Mouse (Mus musculus) erythroblast, embryonic 14.5 days (primary cell): ENCODE data around the gene Sh2b3.

Source experiments
- GATA1 ChIP-seq: IDR thresholded peaks from 2 replicates; pipeline ENCODE4 v1.6.1; 2012; ENCODE audit warnings: low read length, inconsistent platforms, mixed read lengths
- TAL1 ChIP-seq: IDR thresholded peaks from 3 replicates; pipeline ENCODE4 v1.6.1; 2012; ENCODE audit warnings: low read length, inconsistent platforms, mixed read lengths

GRCm38 (mm10) chr5:121878703-121879102 is 41.3 kb upstream of the Sh2b3 start:
- TF ChIP-seq GATA1 (no peak), TAL1 (no peak)
